8 mouse cellular contexts compared by ENCODE assay signal in genomic region chr9:59281871-59282682, GRCm38 (mm10). TPM values are rescaled to one million over a fixed set of nuclear protein-coding genes. Genes with fewer than 3 reads are reported as not detected.
DNase-seq lines count a peak whose midpoint lies in the region; ATAC-seq and TF ChIP-seq lines count a peak whose summit lies in the region.

No protein-coding gene starts in this region.

- no peak overlapping the region for H3K27ac ChIP-seq in gastrocnemius, adult 2 months
- 0 out of 2 replicates have a peak overlapping the region, but pooled peaks have one; percentile 24 for H3K27ac ChIP-seq in hindbrain, embryonic 16.5 days (ENCODE audit: low read depth, low read length)

- WGBS in hindbrain, embryonic 16.5 days, result 40% methylated on average over 23 of the region's 27 CpGs

- H3K4me1 ChIP-seq in hindbrain, embryonic 16.5 days (ENCODE audit: control insufficient read depth, insufficient read depth, low read depth, low read length), result peaks cover 4% of the 10 kb centered on the region

- peak overlapping the region; percentile 46 for H3K4me2 ChIP-seq in hindbrain, embryonic 16.5 days (ENCODE audit: low read length)

- intact Hi-C loops in gastrocnemius, adult 2 months (cut with DNase I), result loop anchor here (2.0 kb wide), 1 partner anchor 379 kb away; no protein-coding TSS in a partner anchor

- peak; percentile 85 for ATAC-seq in hindbrain, embryonic 16.5 days
- peak; percentile 79 for ATAC-seq in megakaryocyte, adult 5-6 weeks (ENCODE audit: poor library complexity, severe bottlenecking)

- no peaks in the 10 kb centered on the region for H3K36me3 ChIP-seq in hindbrain, embryonic 16.5 days (ENCODE audit: control insufficient read depth, insufficient read depth, low read length)

- H3K9me3 ChIP-seq in hindbrain, embryonic 16.5 days (ENCODE audit: control insufficient read depth, low read length), result no peaks in the 10 kb centered on the region

- H3K27me3 ChIP-seq in hindbrain, embryonic 16.5 days (replicated peaks; ENCODE audit: control insufficient read depth, insufficient read depth, low read length), result no peaks in the 10 kb centered on the region

- TF ChIP-seq CTCF in gastrocnemius, adult 2 months (IDR thresholded peaks at IDR 0.05), result peak; percentile 71

- no peak overlapping the region for H3K4me3 ChIP-seq in gastrocnemius, adult 2 months
- H3K4me3 ChIP-seq in hindbrain, embryonic 16.5 days (ENCODE audit: low read length), result no peak overlapping the region

- DNase-seq in WW6 (ENCODE audit: low read depth, low spot score), result peak; percentile 46
- DNase-seq in cerebellum, postnatal 36 days, result peak; percentile 84 to 86
- DNase-seq in gastrocnemius, adult 2 months, result peak; percentile 89
- peak; percentile 51 to 67 for DNase-seq in left cerebral cortex, adult 8-10 months (ENCODE audit: low spot score in 2 of 2)
- peak; percentile 82 for DNase-seq in right cerebral cortex, adult 18-20 months
- DNase-seq in urinary bladder, adult 18-20 months (ENCODE audit: low spot score in 2 of 2), result peak; percentile 59 to 63

- H3K9ac ChIP-seq in hindbrain, embryonic 16.5 days (ENCODE audit: low read depth, low read length), result peak overlapping the region; percentile 28; the same call in 1 of the 2 replicates

RNA-seq across cellular contexts. Expression of gene Adpgk, which starts 9.3 kb away (rescaled TPM):
- total RNA-seq in gastrocnemius, adult 2 months (2021), result 1 to 10 TPM; 6.8 to 9.7 TPM
- polyA plus RNA-seq in hindbrain, embryonic 16.5 days (2015; fragmentation: Nextera tagmentation; extraction: Ambion mirVana), result 22.6 and 25.7 TPM in 2 replicates
- 10 to 100 TPM; 13.6 to 16.4 (median 14.4) TPM for total RNA-seq in left cerebral cortex, adult 8-10 months (2022)
- total RNA-seq in megakaryocyte, adult 5-6 weeks (2015), result 199 and 247 TPM in 2 replicates
- total RNA-seq in megakaryocyte, adult 5-6 weeks (2017), result 176 and 232 TPM in 2 replicates

Comparison
In these comparisons a context has a peak if more than half of its experiments do, and no peak if none do; other contexts are left out.
1. RNA of gene Adpgk, which starts 9.3 kb away (total RNA-seq): 176 to 247 TPM in megakaryocyte, adult 5-6 weeks; 13.6 to 16.4 TPM in left cerebral cortex, adult 8-10 months and 6.8 to 9.7 TPM in gastrocnemius, adult 2 months; every median in the first group is over 10 times any median in the second.
2. Peak in every context shown above with its lines, with median percentiles within 50 percentile points of each other: DNase-seq.